Mouse (Mus musculus): ENCODE data around the gene Cdkn3.

- no peak for TF ChIP-seq GATA1 (IDR thresholded peaks at IDR 0.05; ENCODE audit: borderline replicate concordance, low read length)
- no peak for TF ChIP-seq FLI1 (IDR thresholded peaks at IDR 0.05; ENCODE audit: low read length)
Measured at GRCm38 (mm10) chr14:46755851-46756250, 4.5 kb upstream of the Cdkn3 start.
